Mouse (Mus musculus) embryonic facial prominence, embryonic 10.5 days (tissue): ENCODE results near the gene Prss30. TPM values are rescaled to one million over a fixed set of nuclear protein-coding genes. Genes with fewer than 3 reads are reported as not detected.

Source experiments
- DNase-seq: peaks from one replicate; pipeline ENCODE4 v3.0.0-alpha.2; 2017; ENCODE audit warnings: low spot score
- H3K27ac ChIP-seq: fragments of 300-500 bp; sonication (generic); replicated peaks from 2 replicates; pipeline ENCODE4 v1.5.1; 2016; ENCODE audit warnings: mild to moderate bottlenecking
- H3K27me3 ChIP-seq: fragments of 300-500 bp; sonication (generic); replicated peaks from 2 replicates; pipeline ENCODE4 v1.6.1; 2016; ENCODE audit warnings: low read depth, mild to moderate bottlenecking; ENCODE audit not compliant: poor library complexity, severe bottlenecking
- H3K36me3 ChIP-seq: fragments of 300-500 bp; sonication (generic); replicated peaks from 2 replicates; pipeline ENCODE4 v1.6.1; 2016; ENCODE audit warnings: mild to moderate bottlenecking, moderate library complexity
- H3K4me1 ChIP-seq: fragments of 300-500 bp; sonication (generic); 2 replicates; pipeline ENCODE4 v1.6.1; 2016
- H3K4me3 ChIP-seq: fragments of 300-500 bp; sonication (generic); 2 replicates; pipeline ENCODE4 v1.5.1; 2016; ENCODE audit warnings: mild to moderate bottlenecking, moderate library complexity
- H3K9me3 ChIP-seq: fragments of 300-500 bp; sonication (generic); 2 replicates; pipeline ENCODE4 v1.6.1; 2016; ENCODE audit warnings: mild to moderate bottlenecking
- WGBS: fragments of 180-500 bp; shearing (Covaris S2); methylation state at CpG from one replicate; pipeline ENCODE4 v1.1.7; 2016; 5-methylcytosine and 5-hydroxymethylcytosine counted together
- polyA plus RNA-seq: library from polyadenylated mRNA; unstranded; fragments of >200 nt; fragmentation: Nextera tagmentation; extraction: Ambion mirVana; gene quantifications from 2 replicates; pipeline ENCODE4 v1.2.1, GENCODE M21; 2016

The Prss30 gene
- polyA plus RNA-seq, 1 experiment from 2014 or later, result not detected

- DNase-seq, result no peak
- Histone ChIP-seq H3K4me3 (no peak overlapping the region), H3K36me3 (no peaks in the 10 kb centered on the region), H3K4me1 (no peaks in the 10 kb centered on the region), H3K9me3 (no peaks in the 10 kb centered on the region), H3K27ac (no peak overlapping the region), H3K27me3 (0 out of 2 replicates have a peak, but pooled peaks cover 3% of the 10 kb centered on the region)
- 92% methylated on average over 14 of the region's 14 CpGs for WGBS
Measured at GRCm38 (mm10) chr17:24004071-24004665, 23.8 kb upstream of the Prss30 start.

- no peak for DNase-seq
- 68% methylated on average over 5 of the region's 5 CpGs for WGBS
- Histone ChIP-seq H3K9me3 (no peaks in the 10 kb centered on the region), H3K4me3 (no peak overlapping the region), H3K27ac (no peak overlapping the region), H3K27me3 (no peaks in the 10 kb centered on the region), H3K36me3 (no peaks in the 10 kb centered on the region), H3K4me1 (peaks cover 13% of the 10 kb centered on the region)
Measured at GRCm38 (mm10) chr17:24000404-24000803, 20.0 kb upstream of the Prss30 start.

GRCm38 (mm10) chr17:23998383-23998782 is 18.0 kb upstream of the Prss30 start:
- no peak overlapping the region for H3K4me3 ChIP-seq
- H3K9me3 ChIP-seq, result no peaks in the 10 kb centered on the region
- no peak for DNase-seq

GRCm38 (mm10) chr17:23997901-23998300 is 17.5 kb upstream of the Prss30 start, which contains the start of gene Prss22:
Gene Prss22 (minus strand): TSS chr17:23998100.
- peak within 1 kb of the TSS; percentile 1; the same call in 1 of the 2 replicates for H3K27ac ChIP-seq
- no peaks in the 10 kb centered on the region for H3K9me3 ChIP-seq
- H3K27me3 ChIP-seq, result peaks cover 12% of the 10 kb centered on the region
- peaks cover 24% of the 10 kb centered on the region for H3K4me1 ChIP-seq
- WGBS, result 58% methylated on average over 2 of the region's 2 CpGs
- peak; percentile 54 for DNase-seq
- H3K36me3 ChIP-seq, result no peaks in the 10 kb centered on the region
- peak within 1 kb of the TSS; percentile 31 for H3K4me3 ChIP-seq

More at GRCm38 (mm10) chr17:23998383-23998782, 18.0 kb upstream of the Prss30 start:
- Histone ChIP-seq H3K4me1 (peaks cover 20% of the 10 kb centered on the region), H3K36me3 (no peaks in the 10 kb centered on the region), H3K27me3 (peaks cover 12% of the 10 kb centered on the region), H3K27ac (peak overlapping the region; percentile 1; the same call in 1 of the 2 replicates)
- 79% methylated on average over 6 of the region's 6 CpGs for WGBS

- Histone ChIP-seq H3K4me3 (no peak overlapping the region), H3K27me3 (peaks cover 12% of the 10 kb centered on the region), H3K9me3 (no peaks in the 10 kb centered on the region), H3K4me1 (peaks cover 25% of the 10 kb centered on the region), H3K36me3 (no peaks in the 10 kb centered on the region), H3K27ac (no peak overlapping the region)
- 38% methylated on average over 1 of the region's 1 CpGs for WGBS
- DNase-seq, result no peak
Measured at GRCm38 (mm10) chr17:23995421-23995820, 15.1 kb upstream of the Prss30 start.

- H3K27me3 ChIP-seq, result peaks cover 12% of the 10 kb centered on the region
- WGBS, result 68% methylated on average over 7 of the region's 7 CpGs
- no peak overlapping the region for H3K4me3 ChIP-seq
- no peaks in the 10 kb centered on the region for H3K36me3 ChIP-seq
- H3K4me1 ChIP-seq, result peaks cover 25% of the 10 kb centered on the region
- H3K9me3 ChIP-seq, result no peaks in the 10 kb centered on the region
- H3K27ac ChIP-seq, result no peak overlapping the region
- DNase-seq, result no peak
Measured at GRCm38 (mm10) chr17:23994667-23995066, 14.3 kb upstream of the Prss30 start.

- Histone ChIP-seq H3K4me3 (peak overlapping the region; percentile 49), H3K27ac (peak overlapping the region; percentile 67), H3K4me1 (peaks cover 25% of the 10 kb centered on the region), H3K9me3 (no peaks in the 10 kb centered on the region), H3K27me3 (peaks cover 12% of the 10 kb centered on the region), H3K36me3 (no peaks in the 10 kb centered on the region)
- WGBS, result 13% methylated on average over 31 of the region's 31 CpGs
- DNase-seq, result peak; percentile 92
Measured at GRCm38 (mm10) chr17:23993559-23994428, 13.4 kb upstream of the Prss30 start.

- H3K9me3 ChIP-seq, result no peaks in the 10 kb centered on the region
- H3K27me3 ChIP-seq, result peaks cover 15% of the 10 kb centered on the region
- H3K36me3 ChIP-seq, result no peaks in the 10 kb centered on the region
- peak overlapping the region; percentile 67 for H3K27ac ChIP-seq
- DNase-seq, result no peak
- H3K4me3 ChIP-seq, result peak overlapping the region; percentile 49
- 68% methylated on average over 9 of the region's 9 CpGs for WGBS
- peaks cover 25% of the 10 kb centered on the region for H3K4me1 ChIP-seq
Measured at GRCm38 (mm10) chr17:23992789-23993553, 12.6 kb upstream of the Prss30 start.

GRCm38 (mm10) chr17:23989802-23990201 is 9.4 kb upstream of the Prss30 start:
- Histone ChIP-seq H3K27ac (no peak overlapping the region), H3K27me3 (peaks cover 10% of the 10 kb centered on the region), H3K4me1 (peaks cover 15% of the 10 kb centered on the region), H3K36me3 (no peaks in the 10 kb centered on the region), H3K9me3 (no peaks in the 10 kb centered on the region), H3K4me3 (no peak overlapping the region)
- no peak for DNase-seq
- WGBS, result 49% methylated on average over 2 of the region's 2 CpGs

GRCm38 (mm10) chr17:23984989-23985388 is 4.6 kb upstream of the Prss30 start:
- 69% methylated on average over 1 of the region's 1 CpGs for WGBS
- Histone ChIP-seq H3K4me3 (no peak overlapping the region), H3K36me3 (no peaks in the 10 kb centered on the region), H3K27ac (no peak overlapping the region), H3K4me1 (peaks cover 13% of the 10 kb centered on the region), H3K9me3 (no peaks in the 10 kb centered on the region), H3K27me3 (0 out of 2 replicates have a peak, but pooled peaks cover 2% of the 10 kb centered on the region)
- no peak for DNase-seq

GRCm38 (mm10) chr17:23982912-23983311 is 2.5 kb upstream of the Prss30 start:
- H3K27me3 ChIP-seq, result no peaks in the 10 kb centered on the region
- H3K4me1 ChIP-seq, result peaks cover 13% of the 10 kb centered on the region
- H3K9me3 ChIP-seq, result no peaks in the 10 kb centered on the region
- H3K4me3 ChIP-seq, result no peak overlapping the region
- H3K27ac ChIP-seq, result no peak overlapping the region
- DNase-seq, result no peak
- 48% methylated on average over 4 of the region's 4 CpGs for WGBS
- no peaks in the 10 kb centered on the region for H3K36me3 ChIP-seq

GRCm38 (mm10) chr17:23979471-23979870 is 895 bp downstream of the Prss30 start:
- H3K9me3 ChIP-seq, result no peaks in the 10 kb centered on the region
- H3K4me3 ChIP-seq, result no peak overlapping the region
- WGBS, result 64% methylated on average over 3 of the region's 3 CpGs
- no peak for DNase-seq
- H3K27me3 ChIP-seq, result no peaks in the 10 kb centered on the region
- H3K4me1 ChIP-seq, result peaks cover 13% of the 10 kb centered on the region
- H3K27ac ChIP-seq, result no peak overlapping the region
- H3K36me3 ChIP-seq, result no peaks in the 10 kb centered on the region
